Mouse (Mus musculus) embryo, embryonic 11.5 days (tissue): Measurements from ENCODE around the gene Pnrc2.

ENCODE experiments used
- DNase-seq: peaks from one replicate; pipeline ENCODE4 v3.0.0-alpha.2; 2012; ENCODE audit warnings: low read depth, low spot score

The Pnrc2 gene

DNA sequence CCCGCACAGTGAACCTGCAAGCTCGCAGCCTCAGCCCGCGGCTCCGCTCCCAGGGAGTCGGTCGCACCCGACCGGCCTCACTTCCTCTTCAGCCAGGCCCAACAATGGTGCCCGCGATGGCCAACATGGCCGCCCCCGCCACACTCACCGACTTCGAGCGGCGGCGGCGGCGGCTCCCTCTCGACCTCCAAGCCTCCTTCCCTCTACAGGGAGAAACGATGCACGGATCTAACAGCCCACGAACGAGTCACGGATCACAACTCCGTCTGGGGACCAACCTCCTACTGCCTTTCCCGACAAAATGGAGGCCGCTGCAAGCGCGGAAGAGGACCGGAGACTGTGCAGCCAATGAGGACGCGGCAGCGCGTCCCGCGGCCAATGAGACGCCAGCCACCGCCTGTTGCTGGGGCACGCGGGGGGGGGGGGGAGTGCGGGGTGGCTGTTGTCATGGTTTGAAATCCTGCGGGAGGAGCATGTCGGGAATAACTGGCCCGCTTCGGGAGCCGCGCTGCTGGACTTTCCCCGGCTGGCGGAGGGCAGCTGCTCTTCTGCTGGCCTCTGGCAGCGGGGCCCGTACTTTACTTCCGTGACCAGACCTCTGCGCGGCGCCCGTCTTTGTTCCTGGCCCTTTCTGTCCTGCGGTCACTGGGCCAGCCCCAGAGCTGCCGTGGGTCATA lies at the start of gene Pnrc2:
Gene Pnrc2 (minus strand): TSS at position 325 of the 677 bp plus-strand sequence.
- peak; percentile 90 for DNase-seq

DNA sequence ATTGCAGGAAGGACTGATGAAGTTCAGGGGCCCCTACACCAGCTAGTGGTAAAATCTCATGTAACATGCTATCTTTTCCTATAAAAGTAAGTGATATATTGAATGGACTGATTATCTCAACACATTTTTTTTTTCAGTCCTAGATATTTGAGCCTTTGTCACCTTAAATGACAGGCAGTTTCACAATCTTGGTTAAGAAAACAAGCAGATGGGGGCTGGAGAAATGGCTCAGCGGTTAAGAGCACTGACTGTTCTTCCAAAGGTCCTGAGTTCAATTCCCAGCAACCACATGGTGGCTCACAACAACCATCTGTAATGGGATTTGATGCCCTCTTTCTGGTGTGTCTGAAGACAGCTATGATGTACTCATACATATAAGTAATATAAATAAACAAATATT lies 48.5 kb upstream of the Pnrc2 start:
- no peak for DNase-seq

DNA sequence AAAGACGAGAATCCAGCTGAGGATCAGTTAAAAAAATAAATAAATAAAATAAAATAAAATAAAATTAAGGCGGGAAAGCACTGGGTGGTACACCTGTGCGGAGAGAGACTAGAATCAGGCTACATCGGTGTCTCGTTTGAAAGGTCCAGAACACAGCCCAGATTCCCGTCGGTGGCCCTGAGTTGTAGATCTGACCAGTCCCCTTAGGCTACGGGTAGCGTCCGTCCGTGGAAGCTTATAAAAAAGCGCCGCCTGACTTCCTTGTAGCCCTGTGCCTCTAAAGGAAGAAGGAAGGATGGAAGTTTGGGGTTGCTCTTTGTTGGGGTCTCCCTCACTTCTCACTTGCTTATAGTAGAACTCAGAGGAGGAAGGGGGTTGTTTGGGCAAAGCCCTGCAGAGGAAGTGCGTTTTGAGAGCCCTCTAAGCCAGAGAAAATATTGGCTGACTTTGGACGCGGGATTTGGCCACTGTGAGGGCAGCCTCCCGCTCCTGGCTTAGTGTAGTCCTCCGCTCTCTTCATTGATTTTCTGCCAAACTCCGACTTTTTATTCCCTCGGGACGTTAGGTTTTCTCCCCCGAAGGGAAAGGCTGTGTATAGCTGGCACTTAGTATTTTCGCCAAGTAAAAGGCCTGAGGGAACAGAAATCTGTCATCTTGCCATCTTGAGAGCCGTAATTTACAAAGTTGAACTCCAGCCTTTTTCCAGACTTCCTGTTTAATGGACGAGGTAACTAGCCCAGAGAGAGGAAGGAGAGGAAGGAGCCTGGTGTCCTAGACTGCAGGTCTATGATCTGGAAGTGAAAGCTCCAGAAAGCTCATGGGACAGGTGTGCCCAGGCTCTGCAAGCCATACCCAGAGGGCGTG lies 47.8 kb upstream of the Pnrc2 start:
- DNase-seq = no peak

- DNase-seq = peak; percentile 91
These were observed 46.9 kb upstream of the Pnrc2 start, which contains the start of gene Fuca1 for GRCm38 (mm10) chr4:135920304-135921241. Fuca1 (plus strand) TSS chr4:135920735.

DNA sequence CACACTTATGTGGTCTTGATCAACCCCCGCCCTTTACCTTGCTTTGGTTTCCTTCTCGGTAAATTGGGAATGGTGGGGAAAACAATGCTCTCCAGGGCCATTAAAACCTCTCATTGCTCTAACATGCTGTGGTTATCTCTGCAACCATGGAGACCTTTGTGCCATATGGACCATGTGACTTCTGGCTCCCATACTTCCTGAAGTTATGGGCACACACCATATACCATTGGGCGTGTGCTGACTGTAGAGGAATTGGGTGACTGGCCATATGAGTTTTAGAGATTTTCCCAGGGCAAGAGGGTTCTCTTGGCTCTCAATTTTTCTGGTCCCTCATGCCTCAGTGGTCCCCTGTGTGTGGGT lies 45.6 kb upstream of the Pnrc2 start:
- no peak for DNase-seq

GRCm38 (mm10) chr4:135918635-135919279 lies 45.1 kb upstream of the Pnrc2 start:
- DNase-seq = no peak

DNA sequence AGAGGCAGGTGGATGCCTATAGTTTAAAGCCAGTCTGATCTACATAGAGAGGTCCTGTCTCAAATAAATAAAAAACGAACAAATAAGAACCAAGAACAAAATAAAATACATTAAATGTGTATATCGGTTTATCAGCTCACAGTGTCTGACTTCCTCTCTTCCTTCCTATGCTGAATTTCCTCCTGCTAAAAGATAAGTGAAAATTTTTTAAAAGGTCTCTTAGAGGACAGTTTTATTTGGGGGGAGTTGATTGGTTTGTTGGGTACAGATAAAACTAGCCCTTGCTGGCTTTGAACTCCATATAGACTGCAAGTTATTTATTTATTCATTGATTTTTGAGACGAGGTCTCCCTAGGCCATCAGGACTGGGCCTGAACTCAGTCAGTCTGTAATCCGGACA lies 39.8 kb upstream of the Pnrc2 start:
- DNase-seq = no peak

GRCm38 (mm10) chr4:135912835-135913234 lies 39.2 kb upstream of the Pnrc2 start:
- DNase-seq = no peak

DNA sequence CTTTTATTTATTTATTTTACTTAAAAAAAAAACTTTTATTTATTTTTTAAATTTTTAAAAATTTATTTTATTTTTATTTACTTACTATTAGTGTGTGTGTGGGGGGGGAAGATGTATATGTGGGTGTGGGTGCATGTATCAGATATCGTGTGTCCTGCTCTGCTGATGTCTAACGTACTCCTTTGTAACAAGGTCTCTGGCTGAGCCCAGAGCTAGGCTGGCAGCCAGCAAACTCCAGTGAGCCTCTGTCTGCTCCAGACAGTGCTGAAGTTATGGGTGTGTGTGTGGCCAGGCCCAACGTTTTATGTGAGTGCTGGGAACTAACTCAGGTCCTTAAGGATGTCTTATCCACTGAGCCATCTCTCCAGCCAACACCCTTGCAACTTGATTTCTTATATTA lies 38.5 kb upstream of the Pnrc2 start:
- no peak for DNase-seq

DNA sequence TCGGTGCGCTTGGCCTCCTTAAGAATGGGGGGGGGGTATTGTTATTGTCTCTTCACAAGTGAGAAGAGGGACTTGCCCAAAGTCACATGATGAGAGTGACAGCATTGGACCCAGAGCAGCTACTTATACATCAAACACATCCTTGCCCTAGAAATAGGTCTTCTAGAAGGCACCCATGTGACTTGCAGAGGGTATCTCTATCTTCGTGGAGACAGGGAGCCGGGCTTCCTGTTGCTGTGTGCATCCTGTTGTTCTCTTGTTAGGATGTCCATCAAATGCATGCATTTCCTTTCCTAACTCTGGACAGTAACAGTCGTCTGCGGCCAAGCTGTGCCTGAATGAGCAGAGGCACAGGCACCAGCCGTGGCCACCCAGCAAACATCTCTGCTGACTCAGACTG lies 37.9 kb upstream of the Pnrc2 start:
- no peak for DNase-seq

GRCm38 (mm10) chr4:135909326-135910066 lies 35.8 kb upstream of the Pnrc2 start:
- DNase-seq = no peak

DNA sequence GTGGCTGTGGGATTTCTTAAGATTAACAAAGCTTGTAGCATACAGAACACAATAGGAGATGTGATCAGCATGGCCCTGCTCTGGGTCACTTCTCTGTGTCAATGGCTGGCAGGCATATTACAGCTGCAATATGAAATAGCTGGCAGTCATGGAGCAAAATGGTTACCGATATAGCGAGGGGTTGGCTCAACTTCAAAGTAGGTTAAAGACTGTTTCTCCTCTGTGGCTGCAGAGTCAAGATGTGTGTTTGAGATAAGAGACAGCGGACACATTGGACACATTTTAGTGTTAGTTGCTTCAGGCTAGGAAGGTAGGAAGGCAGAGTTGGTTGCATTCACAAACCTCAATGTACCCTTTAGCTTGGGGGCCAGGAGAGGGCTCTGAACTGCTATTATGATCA lies 33.0 kb upstream of the Pnrc2 start:
- no peak for DNase-seq

DNA sequence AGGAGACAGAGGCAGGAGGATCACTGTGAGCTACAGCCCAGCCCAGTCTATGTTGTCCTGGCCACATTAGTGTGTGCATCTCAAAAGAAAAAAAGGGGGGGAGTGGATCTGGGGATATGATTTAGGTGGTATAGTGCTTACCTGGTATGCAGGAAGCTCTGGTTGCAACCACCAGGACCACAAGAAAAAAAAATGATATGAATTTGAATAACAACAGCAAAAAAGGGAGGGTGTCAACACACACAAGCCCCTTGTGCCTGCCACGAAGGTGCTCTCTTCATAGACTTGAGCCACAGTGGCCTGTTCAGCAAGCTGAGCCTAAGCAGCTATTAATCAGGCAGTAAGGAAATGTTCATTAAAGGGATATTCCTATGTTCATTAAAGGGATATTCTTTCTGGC lies 31.2 kb upstream of the Pnrc2 start:
- no peak for DNase-seq

DNA sequence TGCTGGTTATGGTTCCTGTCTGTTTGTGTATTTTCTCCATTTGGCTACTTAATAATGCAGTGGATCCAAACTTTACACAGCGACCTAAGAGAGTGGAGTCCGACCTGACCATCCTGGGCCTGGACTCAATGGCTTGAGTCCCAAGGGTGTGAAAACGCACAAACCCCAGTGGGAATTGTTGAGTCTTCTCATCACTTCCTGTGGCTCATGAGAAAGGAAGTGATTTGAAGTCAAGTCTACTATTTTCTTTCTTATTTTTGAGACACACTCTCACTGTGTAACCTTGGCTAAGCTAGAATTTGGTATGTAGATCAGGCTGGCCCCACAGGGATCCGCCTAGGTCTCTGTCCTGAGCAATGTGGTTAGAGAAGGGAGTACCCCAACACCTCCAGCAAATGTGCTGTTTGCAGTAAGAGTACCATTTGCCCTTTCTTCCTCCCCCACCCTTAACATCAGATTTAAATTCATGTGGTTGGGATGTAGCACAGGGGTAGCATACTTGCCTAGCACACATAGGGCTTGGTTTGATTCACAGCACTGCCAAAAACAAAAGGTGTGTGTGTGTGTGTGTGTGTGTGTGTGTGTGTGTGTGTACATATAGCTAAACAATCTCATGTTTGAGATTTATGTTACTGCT lies 29.1 kb upstream of the Pnrc2 start:
- DNase-seq = no peak

DNA sequence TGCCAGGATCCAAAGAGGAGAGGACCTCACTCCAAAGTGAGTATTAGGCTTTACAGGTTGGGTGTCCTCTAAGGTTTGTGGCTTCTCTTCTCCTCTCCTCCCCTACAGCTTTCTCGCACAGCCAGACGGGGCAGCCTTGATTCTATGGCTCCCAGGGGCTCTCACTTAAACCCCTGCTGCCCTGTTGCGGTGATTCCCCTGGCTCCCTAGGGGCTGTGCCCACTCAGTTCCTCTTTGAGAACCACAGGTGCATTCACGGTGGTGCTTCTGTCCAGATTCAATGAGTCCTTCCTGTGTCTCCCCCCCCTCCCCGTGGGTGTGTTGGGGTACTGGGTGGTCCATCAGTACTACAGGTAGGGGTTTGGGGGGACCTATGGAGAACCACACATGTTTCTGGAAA lies 26.4 kb upstream of the Pnrc2 start:
- no peak for DNase-seq

DNA sequence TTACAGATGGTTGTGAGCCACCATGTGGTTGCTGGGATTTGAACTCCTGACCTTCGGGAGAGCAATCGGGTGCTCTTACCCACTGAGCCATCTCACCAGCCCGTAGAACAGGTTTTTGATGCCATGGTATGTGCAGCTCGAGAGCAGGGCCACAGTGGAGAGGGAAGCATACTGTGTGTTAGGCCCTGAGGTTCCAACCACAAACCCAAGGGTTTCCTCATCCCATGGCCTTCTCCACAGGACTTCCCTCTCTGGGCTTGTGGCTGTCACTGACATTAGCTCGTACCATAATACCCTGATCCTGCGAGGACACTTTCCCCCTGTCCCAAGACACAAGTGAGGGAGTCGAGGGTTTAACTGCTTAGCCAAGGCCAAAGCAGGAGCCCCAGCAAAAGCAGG lies 25.4 kb upstream of the Pnrc2 start:
- no peak for DNase-seq

DNA sequence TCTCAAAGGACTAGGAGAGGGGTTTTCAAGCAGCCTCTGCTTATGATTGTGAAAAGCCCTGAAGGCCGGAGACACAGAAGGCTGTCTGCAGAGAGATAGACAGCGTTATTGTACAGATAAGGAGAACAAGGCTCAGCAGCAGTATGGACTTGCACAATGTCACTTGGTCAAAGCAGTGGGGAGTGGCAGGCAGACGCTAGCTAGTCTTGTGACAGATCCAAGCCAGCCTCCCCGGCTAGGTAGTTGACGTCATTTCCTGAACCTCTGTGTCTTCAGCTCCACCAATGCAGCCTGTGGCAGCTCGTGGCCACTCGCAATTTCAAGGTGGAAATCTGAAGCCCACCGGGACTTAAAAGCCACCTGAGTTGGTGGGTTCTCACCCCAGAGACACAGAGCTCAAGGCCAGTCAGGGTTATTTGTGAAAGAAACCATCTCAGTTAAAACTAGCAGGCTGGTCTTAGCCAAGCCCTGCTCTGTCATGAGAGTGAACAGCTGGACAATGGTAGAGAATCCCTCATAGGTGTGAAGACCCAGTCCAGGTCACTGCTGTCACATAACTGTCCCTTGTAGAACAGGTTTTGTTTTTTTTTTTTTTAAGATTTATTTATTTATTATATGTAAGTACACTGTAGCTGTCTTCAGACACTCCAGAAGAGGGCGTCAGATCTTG lies 24.9 kb upstream of the Pnrc2 start:
- DNase-seq = no peak

GRCm38 (mm10) chr4:135896157-135896556 lies 22.5 kb upstream of the Pnrc2 start:
- no peak for DNase-seq

GRCm38 (mm10) chr4:135895071-135895571 lies 21.5 kb upstream of the Pnrc2 start, which contains the start of gene Cnr2:
Cnr2 (plus strand) TSS chr4:135895394.
- DNase-seq = no peak
